Mouse (Mus musculus): ENCODE measurements around the gene Zfp664.

- TF ChIP-seq POLR2A (IDR thresholded peaks at IDR 0.05; ENCODE audit: extremely low read depth, insufficient read depth, low read length) (no peak), CTCF (IDR thresholded peaks at IDR 0.05; ENCODE audit: extremely low read depth, insufficient read depth, low read length) (peak; percentile 90)
Observed at GRCm38 (mm10) chr5:124868981-124869380, 6.5 kb downstream of the Zfp664 start.
